Mouse (Mus musculus): ENCODE results near the gene Fam189a1. TPM values are rescaled to one million over a fixed set of nuclear protein-coding genes. Genes with fewer than 3 reads are reported as not detected.

The Fam189a1 gene
- total and polyA plus RNA-seq, 3 experiments = not detected

- no peaks in the 10 kb centered on the region for H3K9me3 ChIP-seq (replicated peaks; ENCODE audit: insufficient read depth, low read length)
- no peaks in the 10 kb centered on the region for H3K36me3 ChIP-seq (ENCODE audit: control insufficient read depth in 1 of 2, insufficient read depth in 2 of 2, low read length in 2 of 2)
- DNase-seq (ENCODE audit: low read depth, low spot score) = no peak
- H3K4me3 ChIP-seq (ENCODE audit: control insufficient read depth in 1 of 2, insufficient read depth in 1 of 2, low read depth in 2 of 2, low read length in 2 of 2) = no peak overlapping the region
- H3K27me3 ChIP-seq (ENCODE audit: control insufficient read depth in 1 of 2, insufficient read depth in 2 of 2, low read length in 2 of 2) = no peaks in the 10 kb centered on the region
- TF ChIP-seq UBTF (IDR thresholded peaks at IDR 0.05; ENCODE audit: borderline replicate concordance, insufficient read depth, low read depth, low read length) = no peak
- TF ChIP-seq POLR2AphosphoS5 (IDR thresholded peaks at IDR 0.05; ENCODE audit: borderline replicate concordance, low read depth, low read length) = no peak
- no peak for TF ChIP-seq ZKSCAN1 (IDR thresholded peaks at IDR 0.05; ENCODE audit: low read depth, low read length)
- TF ChIP-seq SIN3A (IDR thresholded peaks at IDR 0.05; ENCODE audit: low read length) = no peak
- no peak for TF ChIP-seq E2F4 (IDR thresholded peaks at IDR 0.05; ENCODE audit: borderline replicate concordance, low read depth, low read length)
- no peak for TF ChIP-seq ELF1 (IDR thresholded peaks at IDR 0.05; ENCODE audit: low read depth, low read length)
- TF ChIP-seq MAX (IDR thresholded peaks at IDR 0.05; ENCODE audit: low read length) = no peak
- TF ChIP-seq NELFE (IDR thresholded peaks at IDR 0.05; ENCODE audit: low read depth, low read length) = no peak
- no peak for TF ChIP-seq BHLHE40 (IDR thresholded peaks at IDR 0.05; ENCODE audit: borderline replicate concordance, low read depth, low read length)
- no peak for TF ChIP-seq ETS1 (IDR thresholded peaks at IDR 0.05; ENCODE audit: low read depth, low read length)
- TF ChIP-seq HCFC1 (IDR thresholded peaks at IDR 0.05; ENCODE audit: low read depth, low read length) = no peak
- TF ChIP-seq GATA1 (IDR thresholded peaks at IDR 0.05; ENCODE audit: low read depth, low read length) = no peak
- no peak for TF ChIP-seq ZNF384 (IDR thresholded peaks at IDR 0.05; ENCODE audit: low read depth, low read length)
- TF ChIP-seq GABPA (IDR thresholded peaks at IDR 0.05; ENCODE audit: low read depth, low read length) = no peak
- H3K79me2 ChIP-seq (ENCODE audit: control insufficient read depth, insufficient read depth, low read length, poor library complexity) = no peaks in the 10 kb centered on the region
- H3K4me1 ChIP-seq (ENCODE audit: control insufficient read depth in 1 of 2, insufficient read depth in 2 of 2, low read length in 2 of 2) = no peaks in the 10 kb centered on the region
- H3K27ac ChIP-seq (ENCODE audit: control insufficient read depth, low read depth, low read length) = no peak overlapping the region
- H3K9ac ChIP-seq (ENCODE audit: control insufficient read depth, low read depth, low read length, poor library complexity, severe bottlenecking) = no peak overlapping the region
Observed at GRCm38 (mm10) chr7:64840946-64841659, 315.3 kb downstream of the Fam189a1 start.

- DNase-seq (ENCODE audit: low read depth, low spot score) = no peak
- TF ChIP-seq ZNF384 (IDR thresholded peaks at IDR 0.05; ENCODE audit: low read depth, low read length) (no peak), RAD21 (IDR thresholded peaks at IDR 0.05; ENCODE audit: low read depth, low read length) (no peak), MYB (IDR thresholded peaks at IDR 0.05; ENCODE audit: low read depth, low read length) (no peak), ZKSCAN1 (IDR thresholded peaks at IDR 0.05; ENCODE audit: low read depth, low read length) (no peak), KAT2A (conservative IDR thresholded peaks at IDR 0.05; ENCODE audit: low read depth, low read length) (no peak), POLR2AphosphoS2 (IDR thresholded peaks at IDR 0.05; ENCODE audit: low read length) (no peak), E2F4 (IDR thresholded peaks at IDR 0.05; ENCODE audit: borderline replicate concordance, low read depth, low read length) (no peak)
- H3K27ac ChIP-seq (ENCODE audit: control insufficient read depth, low read depth, low read length) = no peak overlapping the region
- no peaks in the 10 kb centered on the region for H3K9me3 ChIP-seq (replicated peaks; ENCODE audit: insufficient read depth, low read length)
- no peaks in the 10 kb centered on the region for H3K4me1 ChIP-seq (ENCODE audit: control insufficient read depth in 1 of 2, insufficient read depth in 2 of 2, low read length in 2 of 2)
- H3K36me3 ChIP-seq (ENCODE audit: control insufficient read depth in 1 of 2, insufficient read depth in 2 of 2, low read length in 2 of 2) = no peaks in the 10 kb centered on the region
- H3K27me3 ChIP-seq (ENCODE audit: control insufficient read depth in 1 of 2, insufficient read depth in 2 of 2, low read length in 2 of 2) = no peaks in the 10 kb centered on the region
- no peak overlapping the region for H3K4me3 ChIP-seq (ENCODE audit: control insufficient read depth in 1 of 2, insufficient read depth in 1 of 2, low read depth in 2 of 2, low read length in 2 of 2)
- H3K9ac ChIP-seq (ENCODE audit: control insufficient read depth, low read depth, low read length, poor library complexity, severe bottlenecking) = no peak overlapping the region
- H3K79me2 ChIP-seq (ENCODE audit: control insufficient read depth, insufficient read depth, low read length, poor library complexity) = no peaks in the 10 kb centered on the region
Observed at GRCm38 (mm10) chr7:64840576-64840895, 315.8 kb downstream of the Fam189a1 start.
